Mouse (Mus musculus): Measurements from ENCODE around the gene Uspl1. TPM values are rescaled to one million over a fixed set of nuclear protein-coding genes. Genes with fewer than 3 reads are reported as not detected.

Gene Uspl1
- 26.5 TPM for polyA plus RNA-seq (2015; fragmentation: Illumina TruSeq; extraction: RNeasy Lipid Tissue Mini Kit (QIAGEN cat#74804); ENCODE audit: low read depth, low replicate concordance)

DNA sequence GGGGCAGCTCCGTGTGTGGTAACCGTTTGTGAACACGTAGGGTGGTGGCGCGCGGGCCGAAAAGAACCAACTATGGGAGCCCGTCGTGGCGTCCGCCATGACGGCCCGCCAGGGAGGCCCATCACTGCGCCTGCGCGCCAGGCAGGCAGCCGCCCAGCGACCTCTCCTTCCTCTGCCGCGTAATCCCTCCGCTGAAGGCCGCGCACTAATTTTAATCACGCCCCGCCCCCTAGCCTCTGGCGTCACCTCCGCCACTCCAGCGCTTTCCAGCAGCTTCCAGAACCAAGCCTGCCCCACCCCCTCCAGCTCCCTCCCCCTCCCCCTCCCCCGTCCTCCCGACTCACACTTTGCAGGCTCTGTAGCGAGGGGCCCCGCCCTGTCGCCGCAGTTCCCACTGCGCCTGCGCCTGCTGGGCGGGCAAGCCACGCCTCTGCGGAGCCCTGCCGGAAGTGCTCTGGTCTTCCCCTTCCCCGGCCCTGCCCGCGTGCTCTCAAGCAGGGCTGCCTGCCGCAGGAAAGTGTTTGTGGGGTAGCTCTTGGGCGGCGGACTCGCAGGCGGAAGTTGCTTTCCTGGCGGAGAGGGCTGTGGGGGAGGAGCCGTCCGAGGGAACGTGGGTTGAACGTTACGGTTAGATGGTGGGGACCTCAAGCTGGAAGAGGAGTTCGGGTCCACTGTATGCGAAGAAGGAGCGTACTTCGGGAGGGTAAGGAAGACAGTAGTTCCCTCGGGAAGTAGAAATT lies at the start of gene Uspl1, which contains the start of gene Hmgb1:
TSS of gene Uspl1 (plus strand) at position 247 of the 740 bp plus-strand sequence.
TSS of gene Hmgb1 (minus strand) at position 386 of the 740 bp plus-strand sequence.

DNA sequence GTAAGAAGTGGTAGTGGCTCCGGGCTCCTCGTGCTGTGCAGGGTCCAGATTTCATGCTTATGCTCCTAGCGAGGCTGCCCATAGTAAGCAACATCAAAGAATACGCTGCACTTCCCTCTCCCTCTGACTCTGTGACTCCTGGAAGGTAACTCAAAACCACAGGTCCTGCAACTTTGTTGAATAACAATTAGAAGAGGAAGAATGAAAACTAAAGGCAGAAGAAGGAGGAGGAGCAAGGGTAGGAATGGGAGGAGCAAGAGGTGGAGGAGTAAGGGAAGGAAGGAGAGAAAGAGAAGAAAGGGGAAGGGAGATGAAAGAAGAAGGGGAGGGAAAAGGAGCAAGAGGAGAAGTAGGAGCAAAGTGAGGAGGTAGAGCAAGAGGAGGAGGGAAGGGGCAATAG lies 80.3 kb downstream of the Uspl1 start, which contains the start of gene Alox5ap:
TSS of gene Alox5ap (plus strand) at position 363 of the 400 bp plus-strand sequence.

Other genes starting within 250 kb of the Uspl1 start
- 1.9 TPM for gene Gm42791, start 189.2 kb upstream of the Uspl1 start, polyA plus RNA-seq (2015; fragmentation: Illumina TruSeq; extraction: RNeasy Lipid Tissue Mini Kit (QIAGEN cat#74804); ENCODE audit: low read depth, low replicate concordance)
- 397 TPM for gene Hmgb1, start 139 bp downstream of the Uspl1 start, polyA plus RNA-seq (2015; fragmentation: Illumina TruSeq; extraction: RNeasy Lipid Tissue Mini Kit (QIAGEN cat#74804); ENCODE audit: low read depth, low replicate concordance)
- 13.7 TPM for gene Alox5ap, start 80.4 kb downstream of the Uspl1 start, polyA plus RNA-seq (2015; fragmentation: Illumina TruSeq; extraction: RNeasy Lipid Tissue Mini Kit (QIAGEN cat#74804); ENCODE audit: low read depth, low replicate concordance)
- gene Medag, start 227.4 kb downstream of the Uspl1 start, polyA plus RNA-seq (2015; fragmentation: Illumina TruSeq; extraction: RNeasy Lipid Tissue Mini Kit (QIAGEN cat#74804); ENCODE audit: low read depth, low replicate concordance): 28.4 TPM